Mouse (Mus musculus): ENCODE results near the gene Cd300lf. TPM values are rescaled to one million over a fixed set of nuclear protein-coding genes. Genes with fewer than 3 reads are reported as not detected.

The Cd300lf gene
- polyA plus RNA-seq, 1 experiment: 0.72 TPM

DNA sequence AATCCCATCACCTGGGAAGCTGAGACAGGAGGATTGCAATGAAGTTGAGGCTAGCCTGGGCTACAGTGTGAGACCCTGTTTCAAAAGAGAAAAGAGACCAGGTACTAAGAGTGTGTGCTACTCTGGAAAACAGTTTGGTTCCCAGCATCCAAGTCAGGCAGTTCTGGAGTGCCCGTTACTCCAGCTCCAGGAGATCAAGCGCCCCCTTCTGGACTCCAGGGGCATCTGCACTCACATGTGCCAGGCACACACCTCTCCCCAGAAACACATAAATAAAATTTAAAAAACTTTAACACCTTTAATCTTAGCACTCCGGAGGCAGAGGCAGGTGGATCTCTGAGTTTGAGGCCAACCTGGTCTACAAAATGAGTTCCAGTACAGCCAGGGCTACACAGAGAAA lies 52.4 kb downstream of the Cd300lf start:
- DNase-seq: no peak
- Histone ChIP-seq H3K4me1 (ENCODE audit: control insufficient read depth, insufficient read depth, low read length) (peaks cover 15% of the 10 kb centered on the region), H3K27ac (ENCODE audit: insufficient read depth, low read length) (no peak overlapping the region), H3K27me3 (ENCODE audit: control insufficient read depth, insufficient read depth, low read length) (no peaks in the 10 kb centered on the region), H3K4me3 (replicated peaks; ENCODE audit: insufficient read depth, low read depth, low read length) (no peak overlapping the region)
- 65% methylated on average over 3 of the region's 3 CpGs for WGBS
- TF ChIP-seq CTCF (IDR thresholded peaks at IDR 0.05; ENCODE audit: borderline replicate concordance, insufficient read depth, low read depth, low read length) (no peak; the same call in 1 of the 2 replicates), POLR2A (IDR thresholded peaks at IDR 0.05; ENCODE audit: borderline replicate concordance, insufficient read depth, low read length) (no peak)

DNA sequence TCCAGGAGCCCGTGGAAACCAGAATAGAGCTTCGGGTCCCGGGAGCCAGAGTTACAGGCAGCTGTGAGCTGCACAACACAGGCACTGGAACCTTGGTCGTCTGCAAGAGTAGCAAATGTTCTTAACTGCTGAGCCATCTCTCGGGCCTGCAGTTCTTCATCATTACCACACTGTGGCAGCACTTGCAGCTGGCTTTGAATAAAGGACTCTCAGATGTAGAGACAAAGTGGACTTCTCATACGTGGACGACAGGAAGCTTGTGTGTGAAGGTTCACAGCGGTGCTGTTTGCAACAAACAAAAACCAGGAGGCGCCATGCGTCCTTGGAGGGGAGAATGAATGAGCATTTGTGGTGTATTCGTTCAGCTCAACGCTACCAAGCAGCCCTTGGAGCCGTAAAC lies 52.9 kb downstream of the Cd300lf start:
- H3K27me3 ChIP-seq (ENCODE audit: control insufficient read depth, insufficient read depth, low read length): no peaks in the 10 kb centered on the region
- TF ChIP-seq POLR2A (IDR thresholded peaks at IDR 0.05; ENCODE audit: borderline replicate concordance, insufficient read depth, low read length) (no peak), CTCF (IDR thresholded peaks at IDR 0.05; ENCODE audit: borderline replicate concordance, insufficient read depth, low read depth, low read length) (peak; percentile 79)
- peak; percentile 78 for DNase-seq
- H3K4me1 ChIP-seq (ENCODE audit: control insufficient read depth, insufficient read depth, low read length): peaks cover 15% of the 10 kb centered on the region
- H3K27ac ChIP-seq (ENCODE audit: insufficient read depth, low read length): no peak overlapping the region
- H3K4me3 ChIP-seq (replicated peaks; ENCODE audit: insufficient read depth, low read depth, low read length): no peak overlapping the region
- 34% methylated on average over 13 of the region's 13 CpGs for WGBS

DNA sequence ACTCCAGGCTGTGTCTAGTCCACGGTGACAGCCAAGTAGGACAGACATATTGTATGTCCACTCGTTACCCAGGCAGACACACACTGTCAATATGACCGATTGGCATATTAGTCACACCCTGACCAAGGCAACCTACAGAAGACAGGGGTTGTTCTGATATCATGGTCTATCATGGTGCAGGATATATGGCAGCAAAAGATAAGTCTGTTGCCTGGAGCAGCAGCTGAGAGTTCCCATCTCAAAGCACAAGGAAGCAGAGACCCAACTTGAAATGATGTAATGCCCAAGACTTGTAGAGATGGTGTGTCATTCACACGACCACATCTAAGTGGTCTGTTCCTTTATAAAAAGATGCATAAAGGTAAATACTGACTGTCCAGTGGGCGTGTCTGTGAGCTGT lies 55.1 kb downstream of the Cd300lf start:
- H3K4me1 ChIP-seq (ENCODE audit: control insufficient read depth, insufficient read depth, low read length): peaks cover 2% of the 10 kb centered on the region; the same call in 1 of the 2 replicates
- DNase-seq: no peak
- no peaks in the 10 kb centered on the region for H3K27me3 ChIP-seq (ENCODE audit: control insufficient read depth, insufficient read depth, low read length)
- H3K27ac ChIP-seq (ENCODE audit: insufficient read depth, low read length): no peak overlapping the region
- 88% methylated on average over 5 of the region's 5 CpGs for WGBS
- no peak overlapping the region for H3K4me3 ChIP-seq (replicated peaks; ENCODE audit: insufficient read depth, low read depth, low read length)
- TF ChIP-seq CTCF (IDR thresholded peaks at IDR 0.05; ENCODE audit: borderline replicate concordance, insufficient read depth, low read depth, low read length): no peak
- TF ChIP-seq POLR2A (IDR thresholded peaks at IDR 0.05; ENCODE audit: borderline replicate concordance, insufficient read depth, low read length): no peak

DNA sequence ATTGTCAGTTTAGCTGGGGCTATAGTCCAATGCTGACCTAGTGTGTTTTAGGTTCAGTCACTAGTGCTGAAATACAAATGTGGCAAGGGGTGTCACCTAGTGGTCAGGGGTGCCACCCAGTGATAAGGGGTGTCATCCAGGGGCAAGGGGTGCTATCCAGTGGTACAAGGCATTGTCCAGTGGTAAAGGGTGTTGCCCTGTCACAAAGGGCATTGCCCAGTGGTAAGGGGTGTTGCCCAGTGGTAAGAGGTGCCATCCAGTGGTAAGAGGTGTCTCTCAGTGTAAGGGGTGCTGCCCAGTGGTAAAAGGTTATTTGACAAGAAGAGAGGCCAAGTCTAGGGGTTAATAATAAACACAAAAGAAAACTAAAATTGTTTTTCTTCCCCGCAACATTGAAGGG lies 56.4 kb downstream of the Cd300lf start:
- peaks cover 11% of the 10 kb centered on the region for H3K4me1 ChIP-seq (ENCODE audit: control insufficient read depth, insufficient read depth, low read length)
- no peak overlapping the region for H3K27ac ChIP-seq (ENCODE audit: insufficient read depth, low read length)
- H3K27me3 ChIP-seq (ENCODE audit: control insufficient read depth, insufficient read depth, low read length): no peaks in the 10 kb centered on the region
- no peak for TF ChIP-seq POLR2A (IDR thresholded peaks at IDR 0.05; ENCODE audit: borderline replicate concordance, insufficient read depth, low read length)
- no peak for TF ChIP-seq CTCF (IDR thresholded peaks at IDR 0.05; ENCODE audit: borderline replicate concordance, insufficient read depth, low read depth, low read length)
- no peak for DNase-seq
- WGBS: 94% methylated on average over 1 of the region's 1 CpGs
- no peak overlapping the region for H3K4me3 ChIP-seq (replicated peaks; ENCODE audit: insufficient read depth, low read depth, low read length)

DNA sequence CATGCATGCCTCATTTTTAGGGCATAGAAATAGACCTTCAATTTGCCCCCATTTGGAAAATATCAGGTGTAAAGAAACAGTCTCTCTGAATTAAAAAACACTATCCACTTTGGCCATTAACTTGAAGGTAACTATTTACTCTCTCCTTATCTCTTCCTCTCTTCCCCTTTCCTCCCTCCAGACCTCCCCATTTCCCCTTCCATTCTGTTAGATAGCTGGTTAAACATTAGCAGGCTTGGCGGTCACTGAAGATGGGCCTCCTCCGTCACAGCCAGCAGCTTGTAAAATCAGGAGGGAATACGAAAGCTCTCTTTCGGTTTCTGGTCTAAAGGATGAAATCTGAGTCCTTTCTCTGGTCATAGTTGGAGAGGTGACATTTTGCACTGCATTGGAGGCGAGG lies 57.9 kb downstream of the Cd300lf start:
- no peak overlapping the region for H3K27ac ChIP-seq (ENCODE audit: insufficient read depth, low read length)
- WGBS: 87% methylated on average over 5 of the region's 5 CpGs
- peaks cover 22% of the 10 kb centered on the region for H3K4me1 ChIP-seq (ENCODE audit: control insufficient read depth, insufficient read depth, low read length)
- no peak overlapping the region for H3K4me3 ChIP-seq (replicated peaks; ENCODE audit: insufficient read depth, low read depth, low read length)
- TF ChIP-seq CTCF (IDR thresholded peaks at IDR 0.05; ENCODE audit: borderline replicate concordance, insufficient read depth, low read depth, low read length): no peak
- TF ChIP-seq POLR2A (IDR thresholded peaks at IDR 0.05; ENCODE audit: borderline replicate concordance, insufficient read depth, low read length): no peak
- H3K27me3 ChIP-seq (ENCODE audit: control insufficient read depth, insufficient read depth, low read length): no peaks in the 10 kb centered on the region
- no peak for DNase-seq

DNA sequence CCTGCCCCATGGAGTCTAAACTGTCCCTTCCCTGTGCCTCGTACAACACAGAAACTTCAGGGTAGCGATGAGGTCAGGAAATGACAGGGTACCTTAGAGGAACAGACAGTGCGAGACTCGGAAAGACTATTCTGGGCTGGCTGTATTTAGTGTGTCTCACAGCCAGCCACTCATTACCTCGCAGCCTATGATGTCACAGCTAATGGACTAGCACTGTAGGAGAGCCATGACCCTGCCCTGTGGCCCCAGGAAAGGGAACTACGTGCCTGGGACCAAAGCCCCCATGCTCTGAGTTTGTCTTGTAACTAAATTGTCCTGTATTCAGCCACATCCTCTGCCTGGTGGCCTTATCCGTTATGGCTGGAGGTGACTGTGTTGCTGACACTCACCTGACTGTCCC lies 58.4 kb downstream of the Cd300lf start:
- TF ChIP-seq POLR2A (IDR thresholded peaks at IDR 0.05; ENCODE audit: borderline replicate concordance, insufficient read depth, low read length): no peak
- TF ChIP-seq CTCF (IDR thresholded peaks at IDR 0.05; ENCODE audit: borderline replicate concordance, insufficient read depth, low read depth, low read length): no peak
- Histone ChIP-seq H3K4me1 (ENCODE audit: control insufficient read depth, insufficient read depth, low read length) (peaks cover 22% of the 10 kb centered on the region), H3K4me3 (replicated peaks; ENCODE audit: insufficient read depth, low read depth, low read length) (no peak overlapping the region), H3K27ac (ENCODE audit: insufficient read depth, low read length) (no peak overlapping the region), H3K27me3 (ENCODE audit: control insufficient read depth, insufficient read depth, low read length) (no peaks in the 10 kb centered on the region)
- WGBS: 90% methylated on average over 7 of the region's 7 CpGs
- no peak for DNase-seq

DNA sequence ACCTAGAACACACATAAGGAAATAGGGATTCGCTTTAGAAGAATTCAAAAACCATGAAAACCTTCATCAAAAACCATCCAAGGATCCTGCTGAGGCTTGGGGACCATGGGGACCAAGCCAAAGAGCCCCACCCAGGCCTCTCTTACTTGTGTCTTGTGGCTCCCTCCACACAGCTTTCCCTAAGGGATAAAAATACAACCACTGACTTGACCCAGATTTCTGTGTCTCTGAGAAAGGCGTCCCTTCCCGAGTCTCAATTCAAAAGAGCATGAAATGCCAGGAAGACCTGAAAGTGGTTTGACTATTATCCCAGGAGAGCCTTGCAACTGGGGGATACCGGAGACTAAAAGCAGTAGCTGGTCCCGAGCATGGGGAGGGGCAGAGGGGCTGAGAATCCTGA lies 60.8 kb downstream of the Cd300lf start:
- no peak for DNase-seq
- WGBS: 53% methylated on average over 5 of the region's 5 CpGs
- Histone ChIP-seq H3K4me3 (replicated peaks; ENCODE audit: insufficient read depth, low read depth, low read length) (no peak overlapping the region), H3K4me1 (ENCODE audit: control insufficient read depth, insufficient read depth, low read length) (peaks cover 22% of the 10 kb centered on the region), H3K27me3 (ENCODE audit: control insufficient read depth, insufficient read depth, low read length) (no peaks in the 10 kb centered on the region), H3K27ac (ENCODE audit: insufficient read depth, low read length) (no peak overlapping the region)
- TF ChIP-seq CTCF (IDR thresholded peaks at IDR 0.05; ENCODE audit: borderline replicate concordance, insufficient read depth, low read depth, low read length): no peak
- no peak for TF ChIP-seq POLR2A (IDR thresholded peaks at IDR 0.05; ENCODE audit: borderline replicate concordance, insufficient read depth, low read length)

DNA sequence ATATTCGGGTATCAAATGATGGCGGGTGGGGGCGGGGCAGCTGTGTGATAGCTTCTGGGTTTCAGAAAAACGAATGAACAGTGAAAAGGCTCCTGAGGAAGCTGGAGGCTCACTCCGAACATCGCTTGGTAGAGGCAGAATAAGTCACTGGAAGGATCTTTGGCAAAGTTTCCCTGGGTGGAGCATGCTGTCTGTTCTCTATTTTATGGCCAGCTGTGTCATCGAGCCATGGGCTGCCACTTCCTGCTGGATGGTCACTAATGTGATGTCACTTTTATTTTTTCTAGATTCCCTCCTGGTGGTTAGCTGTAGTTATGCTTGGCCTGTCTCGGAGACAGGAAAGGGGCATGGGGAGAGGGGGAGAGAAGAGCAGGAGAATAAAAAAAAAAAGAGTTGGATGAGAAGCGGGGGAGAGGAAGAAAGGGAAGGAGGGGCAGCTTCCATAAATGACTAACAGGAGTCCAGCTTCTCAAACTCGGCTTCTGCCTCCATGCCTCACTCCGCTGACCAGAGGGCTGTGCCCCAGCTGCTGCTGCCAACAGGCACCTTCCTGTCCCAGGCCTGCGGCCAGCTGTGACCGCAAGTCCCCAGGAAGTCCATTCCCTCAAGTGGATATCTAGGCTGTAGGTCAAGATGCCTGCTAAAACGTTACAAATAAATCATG lies 62.0 kb downstream of the Cd300lf start:
- Histone ChIP-seq H3K27ac (ENCODE audit: insufficient read depth, low read length) (no peak overlapping the region; the same call in 1 of the 2 replicates), H3K4me3 (replicated peaks; ENCODE audit: insufficient read depth, low read depth, low read length) (no peak overlapping the region), H3K27me3 (ENCODE audit: control insufficient read depth, insufficient read depth, low read length) (no peaks in the 10 kb centered on the region), H3K4me1 (ENCODE audit: control insufficient read depth, insufficient read depth, low read length) (peaks cover 25% of the 10 kb centered on the region)
- 38% methylated on average over 14 of the region's 14 CpGs for WGBS
- no peak for TF ChIP-seq CTCF (IDR thresholded peaks at IDR 0.05; ENCODE audit: borderline replicate concordance, insufficient read depth, low read depth, low read length)
- no peak for TF ChIP-seq POLR2A (IDR thresholded peaks at IDR 0.05; ENCODE audit: borderline replicate concordance, insufficient read depth, low read length)
- DNase-seq: no peak

Measured in cerebellum, adult 2 months (tissue).